Mouse (Mus musculus): ENCODE data around the gene Ak3.

DNA sequence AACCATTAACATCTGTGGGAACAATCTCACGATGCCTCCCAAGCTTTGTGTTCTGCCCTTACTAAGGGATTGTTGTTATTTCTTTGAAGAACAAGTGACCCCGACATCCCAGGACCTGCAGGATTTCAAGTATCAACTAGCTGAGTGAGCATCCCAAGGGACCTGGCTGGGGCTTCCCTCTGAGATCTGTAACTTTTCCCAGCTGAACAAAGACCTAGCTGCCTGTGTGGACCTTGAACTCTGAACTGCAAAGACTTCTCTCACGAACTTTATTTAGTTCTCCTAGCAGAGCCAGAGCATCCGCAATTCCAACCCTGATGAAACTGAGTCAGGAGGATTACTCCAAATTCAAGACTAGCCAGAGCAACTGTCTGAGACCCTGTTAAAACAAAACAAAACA is 2.4 kb downstream of the Ak3 start:
- TF ChIP-seq CTCF (IDR thresholded peaks at IDR 0.05; ENCODE audit: extremely low read depth, insufficient read depth, insufficient read length, insufficient replicate concordance): no peak
- TF ChIP-seq POLR2A (IDR thresholded peaks at IDR 0.05; ENCODE audit: low read depth, low read length): no peak
